ENCODE assay signal across 27 mouse cellular contexts in the genomic region with DNA sequence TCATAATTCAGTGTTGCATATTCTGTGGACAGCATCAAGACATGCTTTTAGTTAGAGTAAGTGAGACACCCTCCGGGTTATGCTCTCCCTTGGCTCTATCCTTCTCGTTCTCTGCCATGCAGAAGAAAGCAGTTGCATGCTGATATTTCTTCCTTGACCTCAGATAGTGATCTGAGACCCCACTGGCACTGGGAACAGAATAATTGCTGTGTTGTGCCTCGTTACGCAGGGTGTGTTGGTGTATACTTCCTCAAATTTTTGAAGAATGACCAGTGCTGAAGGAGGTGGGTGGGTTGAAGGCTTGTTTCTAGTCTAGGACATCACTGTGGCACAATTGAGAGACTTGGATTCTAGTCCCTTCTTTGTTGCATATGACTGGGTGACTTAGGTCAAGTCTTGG. TPM values are rescaled to one million over a fixed set of nuclear protein-coding genes. Genes with fewer than 3 reads are reported as not detected.
DNase-seq lines count a peak whose midpoint lies in the region; ATAC-seq and TF ChIP-seq lines count a peak whose summit lies in the region.
"Had no signal": no experiment of that assay in that cellular context is flagged by ENCODE, and none has a peak within 500 bp of the region (broad histone marks: within the 10 kb centered on the region; RNA-seq: fewer than 3 reads in every experiment).

No protein-coding gene starts in this region.

- no peak for TF ChIP-seq POLR2A in embryonic fibroblast, embryonic 13.5 days (IDR thresholded peaks at IDR 0.05; ENCODE audit: low read depth, low read length)

- no peak for DNase-seq in gastrocnemius, adult 2 months
- DNase-seq in gastrocnemius, postnatal 10 days, result no peak
- peak; percentile 21 for DNase-seq in lung, postnatal 36 days
- no peak for DNase-seq in lung, postnatal 4 days
- DNase-seq in layer of hippocampus, adult 18-20 months (ENCODE audit: low spot score in 2 of 2), result no peak
- no peak for DNase-seq in gastrocnemius, adult 18-20 months (ENCODE audit: low spot score)
- DNase-seq: adrenal gland, postnatal 36 days; cerebellum, adult 9-10 months; cerebellum, postnatal 36 days; embryo, embryonic 11 days; kidney, adult 11 months; layer of hippocampus, adult 9-11 months; liver; lung, embryonic 14.5 days; right cerebral cortex, adult 18-20 months; spleen, adult 18-20 months had no signal

- peak overlapping the region; percentile 85 for H3K27ac ChIP-seq in gastrocnemius, adult 2 months
- peak overlapping the region; percentile 95; the same call in 1 of the 2 replicates for H3K27ac ChIP-seq in embryonic fibroblast, embryonic 13.5 days (ENCODE audit: insufficient read depth, low read length)
- H3K27ac ChIP-seq: embryonic facial prominence, embryonic 12.5 days; forebrain, embryonic 10.5 days; forebrain, embryonic 15.5 days; hindbrain, embryonic 10.5 days; hindbrain, embryonic 15.5 days; liver, embryonic 14.5 days had no signal

- intact Hi-C loops in gastrocnemius, adult 2 months (cut with DNase I), result no loop called here

- H3K4me3 ChIP-seq in gastrocnemius, adult 2 months, result no peak overlapping the region
- H3K4me3 ChIP-seq in embryonic fibroblast, embryonic 13.5 days (ENCODE audit: insufficient read depth, low read length), result no peak overlapping the region
- H3K4me3 ChIP-seq: embryonic facial prominence, embryonic 12.5 days; forebrain, embryonic 10.5 days; forebrain, embryonic 15.5 days; heart, embryonic 12.5 days; hindbrain, embryonic 10.5 days; hindbrain, embryonic 15.5 days had no signal

- no peak for TF ChIP-seq CTCF in gastrocnemius, adult 2 months (IDR thresholded peaks at IDR 0.05)
- TF ChIP-seq CTCF in embryonic fibroblast, embryonic 13.5 days (IDR thresholded peaks at IDR 0.05; ENCODE audit: borderline replicate concordance, insufficient read depth, low read length), result no peak

- H3K4me1 ChIP-seq in embryonic fibroblast, embryonic 13.5 days (ENCODE audit: control insufficient read depth, insufficient read depth, low read length), result peaks cover 20% of the 10 kb centered on the region

- ATAC-seq in megakaryocyte progenitor cell, adult 5-6 weeks (replicated peaks; ENCODE audit: poor library complexity), result peak; percentile 80
- ATAC-seq: forebrain, embryonic 15.5 days; inflammation-experienced regulatory T-cells, adult 6 months; midbrain, embryonic 16.5 days had no signal

RNA-seq across cellular contexts. Expression of a gene that starts 14.6 kb away (rescaled TPM):
- total RNA-seq in gastrocnemius, adult 2 months (2021), result 1 to 10 TPM; 4.8 to 7.2 TPM
- total RNA-seq in gastrocnemius, postnatal 10 days (2021), result 10 to 100 TPM; 11.5 to 16.2 TPM
- polyA plus RNA-seq in embryonic fibroblast, embryonic 13.5 days (2011; ENCODE audit: insufficient read length, low read depth, missing spikeins), result 47.3 and 50.1 TPM in 2 replicates
- 30.1 and 36.6 TPM in 2 replicates for total RNA-seq in megakaryocyte progenitor cell, adult 5-6 weeks (2015)
- total RNA-seq in megakaryocyte progenitor cell, adult 5-6 weeks (2017), result 67.0 and 68.6 TPM in 2 replicates
- 1 to 10 TPM; 8.6 to 9.7 TPM for total RNA-seq in layer of hippocampus, adult 18-20 months (2021)
- 1 to 10 TPM; 5.5 to 8.0 TPM for total RNA-seq in gastrocnemius, adult 18-20 months (2021)
